Mouse (Mus musculus): ENCODE results near the gene Them7. TPM values are rescaled to one million over a fixed set of nuclear protein-coding genes. Genes with fewer than 3 reads are reported as not detected.
A peak's percentile ranks its signal among the peaks of the same experiment; 100 is the strongest.

The Them7 gene
- total RNA-seq, 4 experiments from 2014 or later, result not detected

- DNase-seq (ENCODE audit: low spot score in 2 of 2), result no peak
These were observed 185.1 kb downstream of the Them7 start for GRCm38 (mm10) chr2:105409253-105409652.

- no peak for DNase-seq (ENCODE audit: low spot score in 2 of 2)
These were observed 190.2 kb downstream of the Them7 start for GRCm38 (mm10) chr2:105414309-105414708.

- DNase-seq (ENCODE audit: low spot score in 2 of 2), result no peak
These were observed 192.0 kb downstream of the Them7 start for GRCm38 (mm10) chr2:105416046-105416659.

- DNase-seq (ENCODE audit: low spot score in 2 of 2), result peak in 1 of 2 experiments; percentile 16
These were observed 192.7 kb downstream of the Them7 start for GRCm38 (mm10) chr2:105416660-105417348.

- no peak for DNase-seq (ENCODE audit: low spot score in 2 of 2)
These were observed 193.5 kb downstream of the Them7 start for GRCm38 (mm10) chr2:105417663-105418062.

DNA sequence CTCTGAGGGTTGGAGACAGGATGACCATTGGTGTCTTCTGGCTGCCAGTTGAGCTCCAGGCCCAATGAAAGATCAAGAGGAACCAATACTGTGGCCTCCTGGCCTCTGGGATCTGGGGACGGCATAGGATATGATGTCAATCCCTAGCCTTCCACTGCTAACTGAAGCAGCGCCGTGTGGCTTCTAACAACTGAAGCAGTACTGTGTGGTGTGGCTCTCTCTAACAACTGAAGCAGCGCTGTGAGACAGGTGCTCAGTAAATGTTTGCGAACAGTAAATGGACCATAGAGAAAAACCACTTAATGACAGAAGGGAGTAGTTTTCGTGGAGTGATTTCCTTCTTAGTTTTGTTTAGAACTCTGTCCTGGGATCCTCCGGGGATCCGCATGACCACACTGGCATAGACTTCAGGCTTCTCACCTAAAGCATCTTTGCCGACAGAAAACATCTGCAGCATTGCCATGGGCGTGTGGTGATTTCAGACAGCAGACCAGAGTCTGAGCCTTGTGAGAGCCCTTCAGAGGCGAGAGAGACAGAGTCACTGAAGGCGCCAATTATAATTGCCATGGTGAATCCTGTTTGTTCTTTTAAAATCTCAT is 194.6 kb downstream of the Them7 start:
- DNase-seq (ENCODE audit: low spot score in 2 of 2), result no peak

DNA sequence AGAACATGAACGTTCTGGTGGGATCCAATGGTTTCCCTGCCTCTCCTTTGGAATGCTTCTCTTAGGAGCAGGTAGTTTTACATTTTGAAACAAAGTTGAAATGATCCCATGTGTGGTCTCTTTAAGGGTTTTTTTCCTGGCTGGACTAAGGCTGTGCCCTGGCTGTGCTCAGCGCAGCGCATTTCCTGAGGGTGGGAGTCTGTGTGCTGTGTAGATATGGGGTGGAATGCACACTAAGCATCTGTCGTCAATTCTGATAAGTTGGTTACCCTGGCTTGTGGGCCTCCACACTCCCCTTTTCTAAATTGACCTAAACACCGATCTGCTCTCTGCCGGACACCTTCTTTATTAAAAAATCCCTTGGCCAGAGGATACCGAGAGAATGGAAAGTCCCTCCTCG is 203.3 kb downstream of the Them7 start:
- DNase-seq (ENCODE audit: low spot score in 2 of 2), result no peak

GRCm38 (mm10) chr2:105428029-105428428 is 203.9 kb downstream of the Them7 start:
- peak; percentile 19 to 62 for DNase-seq (ENCODE audit: low spot score in 2 of 2)

DNA sequence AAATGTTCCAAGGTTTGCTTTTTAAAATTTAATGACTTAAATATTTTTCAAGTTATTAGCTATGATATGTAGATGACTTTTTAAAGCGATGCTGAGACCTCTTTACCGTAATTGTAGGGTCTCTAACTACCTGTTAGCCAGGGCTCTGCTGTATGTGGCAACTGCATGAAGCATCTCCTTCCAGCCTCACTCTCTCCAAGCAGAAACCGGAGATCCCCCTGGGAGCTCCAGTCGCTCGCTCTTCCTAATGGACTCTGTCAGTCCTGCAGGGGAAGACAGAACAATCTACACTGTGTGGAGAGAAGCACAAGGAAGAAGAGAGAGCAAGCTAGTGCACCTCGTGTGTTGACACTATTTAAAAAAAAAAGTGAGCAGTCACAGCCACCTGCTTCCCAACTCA is 204.3 kb downstream of the Them7 start:
- no peak for DNase-seq (ENCODE audit: low spot score in 2 of 2)

Other genes with a start within 250 kb of the Them7 start
- 10 to 100 TPM; 92.4 to 98.3 (median 94.6) TPM for gene Eif3m, start 207.2 kb upstream of the Them7 start, total RNA-seq (2022)
- not detected for gene Gm11060, start 132.3 kb upstream of the Them7 start, total RNA-seq (2022)
- gene Wt1, start 97.8 kb upstream of the Them7 start, total RNA-seq (2022), result not detected
- 10 to 100 TPM; 17.5 to 21.8 (median 20.0) TPM for gene Rcn1, start 175.0 kb downstream of the Them7 start, total RNA-seq (2022)

All from layer of hippocampus, adult 8-10 months (tissue).